Comparison of ENCODE assay signal across 9 mouse cellular contexts in genomic region chr10:27761402-27761801, GRCm38 (mm10).
DNase-seq lines count a peak whose midpoint lies in the region; TF ChIP-seq lines count a peak whose summit lies in the region.
"Had no signal": no experiment of that assay in that cellular context is flagged by ENCODE, and none has a peak within 500 bp of the region (broad histone marks: within the 10 kb centered on the region; RNA-seq: fewer than 3 reads in every experiment).

No protein-coding gene starts in this region.

- peak; percentile 87 for TF ChIP-seq CTCF in layer of hippocampus, adult 2 months (conservative IDR thresholded peaks at IDR 0.05)

- H3K27ac ChIP-seq in layer of hippocampus, adult 2 months = no peak overlapping the region
- H3K27ac ChIP-seq: lung, embryonic 15.5 days had no signal

- intact Hi-C loops in left cerebral cortex, postnatal 14 days (cut with DNase I) = loop anchor here (5.0 kb wide), 1 partner anchor 629 kb away; no protein-coding TSS in a partner anchor
- intact Hi-C loops in left cerebral cortex, postnatal 36 days (cut with DNase I) = loop anchor here (5.0 kb wide), 1 partner anchor 629 kb away; no protein-coding TSS in a partner anchor

- no peak overlapping the region for H3K4me3 ChIP-seq in layer of hippocampus, adult 2 months
- H3K4me3 ChIP-seq: lung, embryonic 15.5 days had no signal

- DNase-seq in cerebellum, postnatal 10 days = peak; percentile 59 to 76
- DNase-seq in cerebellum, adult 9-11 months = no peak
- peak; percentile 4 to 31 for DNase-seq in left cerebral cortex, postnatal 14 days (ENCODE audit: low spot score in 2 of 2)
- no peak for DNase-seq in left cerebral cortex, postnatal 36 days (ENCODE audit: low spot score in 2 of 2)
- peak; percentile 81 for DNase-seq in NIH3T3 (ENCODE audit: low read depth)
- peak; percentile 6 to 53 for DNase-seq in layer of hippocampus, adult 2 months (ENCODE audit: low spot score in 2 of 2)
- no peak for DNase-seq in frontal cortex, postnatal 14 days (ENCODE audit: low spot score in 2 of 2)
- DNase-seq in ovary, postnatal 10 days (ENCODE audit: low spot score) = no peak

Comparison
In these comparisons a context has a peak if more than half of its experiments do, and no peak if none do; other contexts are left out.
1. DNase-seq: peak in cerebellum, postnatal 10 days (2 of 2), left cerebral cortex, postnatal 14 days (2 of 2), NIH3T3 (single experiment) and layer of hippocampus, adult 2 months (2 of 2); none in cerebellum, adult 9-11 months (single experiment), left cerebral cortex, postnatal 36 days (0 of 2), frontal cortex, postnatal 14 days (0 of 2) and ovary, postnatal 10 days (single experiment).